Mouse (Mus musculus): ENCODE measurements around the gene Ryk. TPM values are rescaled to one million over a fixed set of nuclear protein-coding genes. Genes with fewer than 3 reads are reported as not detected.
A peak's percentile ranks its signal among the peaks of the same experiment; 100 is the strongest.

Ryk gene
- polyA plus RNA-seq, 1 experiment = 68.9 TPM

DNA sequence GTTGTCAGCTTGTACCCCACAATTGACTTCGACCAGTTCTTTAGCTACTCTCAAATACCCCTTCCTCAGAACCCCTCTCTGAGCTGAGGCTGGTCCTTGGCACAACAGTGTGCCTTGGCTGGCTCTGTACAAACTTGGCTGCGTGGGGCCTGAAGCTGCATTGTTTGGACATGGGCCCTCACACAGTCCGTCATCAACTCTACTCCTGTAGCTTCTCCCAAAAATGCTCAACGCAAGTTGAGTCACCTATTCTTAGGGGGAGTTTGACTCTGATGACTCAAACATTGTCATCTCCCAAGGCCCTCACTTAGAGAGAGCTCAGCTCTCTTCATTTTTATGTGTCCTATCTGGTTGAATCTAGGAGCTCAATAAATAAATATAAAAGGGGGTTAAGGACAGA is 36.3 kb upstream of the Ryk start:
- TF ChIP-seq CEBPB (IDR thresholded peaks at IDR 0.05; ENCODE audit: insufficient read depth, poor library complexity, severe bottlenecking) (no peak), POLR2A (IDR thresholded peaks at IDR 0.05; ENCODE audit: insufficient read length, low read depth) (no peak), E2F4 (IDR thresholded peaks at IDR 0.05; ENCODE audit: insufficient read depth) (no peak), MAX (IDR thresholded peaks at IDR 0.05; ENCODE audit: low read depth) (no peak), SRF (IDR thresholded peaks at IDR 0.05; ENCODE audit: control insufficient read depth, insufficient read length, low read depth) (no peak), REST (IDR thresholded peaks at IDR 0.05; ENCODE audit: insufficient read depth, insufficient read length) (no peak), TCF3 (IDR thresholded peaks at IDR 0.05; ENCODE audit: insufficient read length, low read depth) (no peak)
- Histone ChIP-seq H3K4me3 (no peak overlapping the region), H3K79me2 (ENCODE audit: control insufficient read depth, insufficient read depth) (no peaks in the 10 kb centered on the region), H3K4me2 (ENCODE audit: low read depth) (no peak overlapping the region), H3K36me3 (ENCODE audit: control insufficient read depth, insufficient read depth) (no peaks in the 10 kb centered on the region), H3ac (ENCODE audit: control insufficient read depth, insufficient read length) (no peak overlapping the region), H3K27me3 (ENCODE audit: control insufficient read depth, insufficient read depth, insufficient read length) (no peaks in the 10 kb centered on the region)

DNA sequence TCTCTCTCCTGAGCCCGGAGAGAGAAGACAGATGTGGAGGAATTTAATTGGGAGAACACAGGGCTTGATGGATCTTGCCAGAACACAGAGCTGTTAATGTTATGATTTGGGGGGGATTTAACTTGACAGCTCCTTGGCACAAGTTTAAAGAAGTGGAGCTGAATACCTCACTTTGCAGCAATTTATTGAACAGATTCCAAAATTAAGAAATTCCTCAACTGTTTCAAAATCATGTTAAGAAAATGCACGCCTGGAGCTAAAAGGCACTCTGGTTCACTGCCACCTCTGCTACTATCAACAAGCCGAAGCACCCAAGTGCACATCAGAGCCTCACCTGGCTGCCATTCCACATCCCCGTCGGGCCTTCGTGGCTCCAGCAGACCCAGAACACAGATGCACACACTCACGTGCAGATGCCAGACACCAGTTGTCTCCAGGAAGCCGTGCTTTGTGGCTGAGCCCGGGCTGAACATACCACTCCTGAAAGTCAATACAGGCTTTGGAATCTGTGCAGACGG is 28.6 kb upstream of the Ryk start:
- TF ChIP-seq TCF12 (IDR thresholded peaks at IDR 0.05; ENCODE audit: insufficient read depth, poor library complexity, severe bottlenecking) = no peak
- TF ChIP-seq TCF3 (IDR thresholded peaks at IDR 0.05; ENCODE audit: insufficient read length, low read depth) = no peak
- no peak for TF ChIP-seq E2F4 (IDR thresholded peaks at IDR 0.05; ENCODE audit: insufficient read depth)
- peak in 1 of 3 experiments; percentile 17 for TF ChIP-seq MYOG (IDR thresholded peaks at IDR 0.05; ENCODE audit: control insufficient read depth in 1 of 3, insufficient read depth in 1 of 3, insufficient read length in 2 of 3, low read depth in 2 of 3)
- no peak overlapping the region for H3K4me3 ChIP-seq
- no peak overlapping the region for H3K4me2 ChIP-seq (ENCODE audit: low read depth)
- H3ac ChIP-seq (ENCODE audit: control insufficient read depth, insufficient read length) = no peak overlapping the region
- no peaks in the 10 kb centered on the region for H3K27me3 ChIP-seq (ENCODE audit: control insufficient read depth, insufficient read depth, insufficient read length)
- H3K79me2 ChIP-seq (ENCODE audit: control insufficient read depth, insufficient read depth) = no peaks in the 10 kb centered on the region
- H3K36me3 ChIP-seq (ENCODE audit: control insufficient read depth, insufficient read depth) = no peaks in the 10 kb centered on the region

DNA sequence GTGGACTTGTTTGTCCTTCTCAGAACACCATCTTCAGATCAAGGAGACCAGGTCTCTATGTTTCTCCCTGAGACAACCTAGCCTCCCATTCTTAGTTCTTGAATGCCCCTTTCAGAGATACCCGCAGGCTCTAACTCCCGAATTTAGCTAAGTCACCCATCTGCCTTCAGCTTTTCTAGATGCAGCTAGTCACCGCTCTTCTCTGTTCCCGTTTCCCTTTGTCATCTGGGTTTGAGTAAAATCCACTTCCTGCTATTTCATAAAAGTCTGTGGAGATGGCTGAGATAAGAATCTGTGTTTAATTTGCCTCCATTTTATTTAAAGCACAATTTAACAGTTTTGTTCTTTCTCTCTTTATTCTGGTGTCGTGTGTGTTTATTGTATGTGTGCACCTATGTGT is 23.5 kb upstream of the Ryk start:
- Histone ChIP-seq H3K4me2 (ENCODE audit: low read depth) (no peak overlapping the region), H3ac (ENCODE audit: control insufficient read depth, insufficient read length) (no peak overlapping the region), H3K4me3 (no peak overlapping the region), H3K27me3 (ENCODE audit: control insufficient read depth, insufficient read depth, insufficient read length) (no peaks in the 10 kb centered on the region), H3K79me2 (ENCODE audit: control insufficient read depth, insufficient read depth) (no peaks in the 10 kb centered on the region), H3K36me3 (ENCODE audit: control insufficient read depth, insufficient read depth) (no peaks in the 10 kb centered on the region)
- TF ChIP-seq SRF (IDR thresholded peaks at IDR 0.05; ENCODE audit: control insufficient read depth, insufficient read length, low read depth) (no peak), USF1 (IDR thresholded peaks at IDR 0.05; ENCODE audit: low read depth) (no peak), MYOG (IDR thresholded peaks at IDR 0.05; ENCODE audit: control insufficient read depth in 1 of 3, insufficient read depth in 1 of 3, insufficient read length in 2 of 3, low read depth in 2 of 3) (no peak)

- Histone ChIP-seq H3K79me2 (ENCODE audit: control insufficient read depth, insufficient read depth) (no peaks in the 10 kb centered on the region), H3K4me2 (ENCODE audit: low read depth) (no peak overlapping the region), H3K27me3 (ENCODE audit: control insufficient read depth, insufficient read depth, insufficient read length) (no peaks in the 10 kb centered on the region), H3K4me3 (no peak overlapping the region), H3ac (ENCODE audit: control insufficient read depth, insufficient read length) (no peak overlapping the region), H3K36me3 (ENCODE audit: control insufficient read depth, insufficient read depth) (no peaks in the 10 kb centered on the region)
- TF ChIP-seq MYOG (IDR thresholded peaks at IDR 0.05; ENCODE audit: control insufficient read depth in 1 of 3, insufficient read depth in 1 of 3, insufficient read length in 2 of 3, low read depth in 2 of 3) = no peak
- TF ChIP-seq TCF12 (IDR thresholded peaks at IDR 0.05; ENCODE audit: insufficient read depth, poor library complexity, severe bottlenecking) = no peak
- TF ChIP-seq CEBPB (IDR thresholded peaks at IDR 0.05; ENCODE audit: insufficient read depth, poor library complexity, severe bottlenecking) = no peak
- TF ChIP-seq MYOD1 (IDR thresholded peaks at IDR 0.05; ENCODE audit: control insufficient read depth in 1 of 3, insufficient read length in 2 of 3, low read depth in 2 of 3) = no peak
- no peak for TF ChIP-seq USF1 (IDR thresholded peaks at IDR 0.05; ENCODE audit: low read depth)
- no peak for TF ChIP-seq POLR2A (IDR thresholded peaks at IDR 0.05; ENCODE audit: insufficient read length, low read depth)
- no peak for TF ChIP-seq TCF3 (IDR thresholded peaks at IDR 0.05; ENCODE audit: insufficient read length, low read depth)
- TF ChIP-seq REST (IDR thresholded peaks at IDR 0.05; ENCODE audit: insufficient read depth, insufficient read length) = no peak
- no peak for TF ChIP-seq MAX (IDR thresholded peaks at IDR 0.05; ENCODE audit: low read depth)
- TF ChIP-seq E2F4 (IDR thresholded peaks at IDR 0.05; ENCODE audit: insufficient read depth) = no peak
- TF ChIP-seq SRF (IDR thresholded peaks at IDR 0.05; ENCODE audit: control insufficient read depth, insufficient read length, low read depth) = no peak
- TF ChIP-seq POLR2AphosphoS2 (IDR thresholded peaks at IDR 0.05; ENCODE audit: insufficient read length, low read depth) = no peak
These were observed 16.5 kb upstream of the Ryk start for GRCm38 (mm10) chr9:102818228-102818627.

DNA sequence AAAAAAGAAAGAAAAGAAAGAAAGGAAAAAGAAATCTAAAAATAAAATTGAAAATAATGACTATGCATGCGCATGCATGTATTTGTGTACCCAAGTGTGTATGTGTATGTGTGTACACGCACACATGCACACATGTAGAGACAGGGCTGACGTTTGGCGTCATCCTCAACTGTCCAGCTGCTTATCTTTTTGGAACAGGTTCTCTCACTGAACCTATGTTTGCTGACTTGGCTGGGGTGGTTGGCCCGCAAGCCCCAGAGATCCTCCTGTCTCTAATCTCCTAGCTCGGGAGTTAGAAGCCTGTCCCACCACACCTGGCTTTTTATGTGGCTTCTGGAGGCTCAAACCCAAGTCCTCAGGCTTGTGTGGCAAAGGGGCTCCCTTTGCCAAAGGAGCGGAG is 6.1 kb upstream of the Ryk start:
- Histone ChIP-seq H3K4me2 (ENCODE audit: low read depth) (no peak overlapping the region), H3K79me2 (ENCODE audit: control insufficient read depth, insufficient read depth) (no peaks in the 10 kb centered on the region), H3ac (ENCODE audit: control insufficient read depth, insufficient read length) (no peak overlapping the region), H3K27me3 (ENCODE audit: control insufficient read depth, insufficient read depth, insufficient read length) (no peaks in the 10 kb centered on the region), H3K4me3 (no peak overlapping the region), H3K36me3 (ENCODE audit: control insufficient read depth, insufficient read depth) (no peaks in the 10 kb centered on the region)
- TF ChIP-seq E2F4 (IDR thresholded peaks at IDR 0.05; ENCODE audit: insufficient read depth) (no peak), POLR2A (IDR thresholded peaks at IDR 0.05; ENCODE audit: insufficient read length, low read depth) (no peak), TCF12 (IDR thresholded peaks at IDR 0.05; ENCODE audit: insufficient read depth, poor library complexity, severe bottlenecking) (no peak), MAX (IDR thresholded peaks at IDR 0.05; ENCODE audit: low read depth) (no peak), POLR2AphosphoS2 (IDR thresholded peaks at IDR 0.05; ENCODE audit: insufficient read length, low read depth) (no peak), MYOG (IDR thresholded peaks at IDR 0.05; ENCODE audit: control insufficient read depth in 1 of 3, insufficient read depth in 1 of 3, insufficient read length in 2 of 3, low read depth in 2 of 3) (no peak), USF1 (IDR thresholded peaks at IDR 0.05; ENCODE audit: low read depth) (no peak), MYOD1 (IDR thresholded peaks at IDR 0.05; ENCODE audit: control insufficient read depth in 1 of 3, insufficient read length in 2 of 3, low read depth in 2 of 3) (no peak), CEBPB (IDR thresholded peaks at IDR 0.05; ENCODE audit: insufficient read depth, poor library complexity, severe bottlenecking) (no peak), SRF (IDR thresholded peaks at IDR 0.05; ENCODE audit: control insufficient read depth, insufficient read length, low read depth) (no peak), TCF3 (IDR thresholded peaks at IDR 0.05; ENCODE audit: insufficient read length, low read depth) (no peak), REST (IDR thresholded peaks at IDR 0.05; ENCODE audit: insufficient read depth, insufficient read length) (no peak)
